Mouse (Mus musculus): ENCODE data around the gene Gm5089.

The Gm5089 gene

DNA sequence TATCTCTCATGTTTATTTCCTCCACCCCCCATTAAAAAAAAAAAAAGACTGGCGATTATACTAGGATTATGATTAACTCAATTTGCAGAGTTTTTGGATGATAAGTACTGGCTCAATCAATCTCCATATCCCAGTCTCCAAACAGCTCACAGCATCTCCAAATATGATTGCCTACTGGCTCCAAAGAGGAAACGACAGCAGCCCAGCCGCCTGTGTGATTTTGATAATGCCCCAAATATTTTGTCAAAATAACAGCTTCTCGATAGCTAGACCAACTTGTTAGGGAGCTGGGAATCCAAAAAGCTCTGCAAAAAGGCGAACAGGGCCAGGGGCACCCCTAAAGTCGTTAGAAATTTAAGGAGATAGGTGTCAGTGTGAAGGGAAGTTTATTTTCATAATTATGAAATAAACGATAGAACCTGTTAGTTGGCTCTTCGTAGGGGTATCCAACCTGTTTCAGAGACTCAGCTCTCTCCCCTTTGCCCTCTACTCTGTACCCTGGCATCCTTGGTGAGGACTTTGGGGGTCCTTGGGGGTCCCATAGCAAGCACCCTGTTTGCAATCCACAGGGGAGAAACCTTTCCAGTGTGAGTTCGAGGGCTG, 27.2 kb upstream of the Gm5089 start:
- DNase-seq (ENCODE audit: low spot score) = no peak

DNA sequence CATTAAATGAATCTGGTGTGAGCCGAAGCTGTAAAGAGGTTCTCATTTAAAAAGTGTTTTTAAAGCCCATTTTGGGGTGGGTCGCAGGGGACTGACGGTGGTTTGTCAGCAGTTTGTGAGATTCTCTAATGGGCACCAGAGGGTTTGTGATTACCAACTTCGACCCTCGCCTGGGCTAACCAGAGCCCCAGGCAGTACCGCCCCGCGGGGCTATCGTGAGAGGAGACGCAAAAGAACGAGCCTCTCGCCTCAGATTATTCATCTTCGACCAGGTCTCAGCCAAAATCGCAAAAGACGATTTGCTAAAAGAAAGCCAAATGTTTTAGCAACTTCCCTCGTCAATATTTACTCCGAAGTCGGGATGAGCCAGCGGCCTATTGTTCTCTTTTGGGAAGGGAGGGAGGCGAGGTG, 26.4 kb upstream of the Gm5089 start:
- no peak for DNase-seq (ENCODE audit: low spot score)

DNA sequence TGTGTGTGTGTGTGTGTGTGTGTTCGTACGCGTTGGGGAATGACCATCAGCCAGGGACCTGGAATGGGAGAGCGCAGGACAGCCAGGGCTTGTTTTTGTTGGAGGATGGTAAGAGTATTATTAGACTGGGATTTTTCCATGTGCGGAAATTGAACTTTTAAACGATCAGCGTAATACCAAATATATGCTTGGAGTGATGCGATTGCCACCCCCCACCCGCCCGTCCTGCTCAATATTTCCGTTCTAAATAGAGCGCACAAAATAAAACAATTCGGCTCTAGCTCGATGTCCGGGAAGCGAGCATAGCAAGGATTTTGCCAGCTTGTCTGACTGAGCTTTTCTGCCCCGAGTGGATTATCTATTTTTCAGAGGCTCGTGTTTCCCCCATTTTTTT, 25.9 kb upstream of the Gm5089 start:
- DNase-seq (ENCODE audit: low spot score) = no peak

DNA sequence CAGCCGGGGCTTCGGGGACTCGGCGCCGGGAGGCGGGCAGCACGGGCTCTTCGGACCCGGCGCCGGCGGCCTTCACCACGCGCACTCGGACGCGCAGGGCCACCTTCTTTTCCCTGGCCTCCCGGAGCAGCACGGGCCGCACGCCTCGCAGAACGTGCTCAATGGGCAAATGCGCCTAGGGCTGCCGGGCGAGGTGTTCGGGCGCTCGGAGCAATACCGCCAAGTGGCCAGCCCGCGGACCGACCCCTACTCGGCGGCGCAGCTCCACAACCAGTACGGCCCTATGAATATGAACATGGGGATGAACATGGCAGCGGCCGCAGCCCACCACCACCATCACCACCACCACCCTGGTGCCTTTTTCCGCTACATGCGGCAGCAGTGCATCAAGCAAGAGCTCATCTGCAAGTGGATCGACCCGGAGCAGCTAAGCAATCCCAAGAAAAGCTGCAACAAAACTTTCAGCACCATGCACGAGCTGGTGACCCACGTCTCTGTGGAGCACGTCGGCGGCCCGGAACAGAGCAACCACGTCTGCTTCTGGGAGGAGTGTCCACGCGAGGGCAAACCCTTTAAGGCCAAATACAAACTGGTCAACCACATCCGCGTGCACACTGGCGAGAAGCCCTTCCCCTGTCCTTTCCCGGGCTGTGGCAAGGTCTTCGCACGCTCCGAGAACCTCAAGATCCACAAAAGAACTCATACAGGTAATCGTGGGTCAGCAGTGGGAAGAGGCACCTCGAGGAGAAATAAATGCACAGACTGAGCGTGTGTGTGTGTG, 25.3 kb upstream of the Gm5089 start:
- peak; percentile 36 for DNase-seq (ENCODE audit: low spot score)

DNA sequence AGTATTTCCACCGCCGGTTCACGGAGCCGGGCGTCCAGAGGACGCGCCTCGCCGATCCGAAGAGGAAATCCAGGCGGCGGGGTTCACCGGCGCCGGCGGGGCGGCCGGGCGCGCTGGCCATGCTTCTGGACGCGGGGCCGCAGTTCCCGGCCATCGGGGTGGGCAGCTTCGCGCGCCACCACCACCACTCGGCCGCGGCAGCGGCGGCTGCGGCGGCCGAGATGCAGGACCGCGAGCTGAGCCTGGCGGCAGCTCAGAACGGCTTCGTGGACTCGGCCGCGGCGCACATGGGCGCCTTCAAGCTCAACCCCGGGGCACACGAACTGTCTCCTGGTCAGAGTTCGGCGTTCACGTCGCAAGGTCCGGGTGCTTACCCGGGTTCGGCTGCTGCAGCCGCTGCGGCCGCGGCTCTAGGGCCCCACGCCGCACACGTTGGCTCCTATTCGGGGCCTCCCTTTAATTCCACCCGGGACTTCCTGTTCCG, 24.7 kb upstream of the Gm5089 start:
- DNase-seq (ENCODE audit: low spot score) = no peak

DNA sequence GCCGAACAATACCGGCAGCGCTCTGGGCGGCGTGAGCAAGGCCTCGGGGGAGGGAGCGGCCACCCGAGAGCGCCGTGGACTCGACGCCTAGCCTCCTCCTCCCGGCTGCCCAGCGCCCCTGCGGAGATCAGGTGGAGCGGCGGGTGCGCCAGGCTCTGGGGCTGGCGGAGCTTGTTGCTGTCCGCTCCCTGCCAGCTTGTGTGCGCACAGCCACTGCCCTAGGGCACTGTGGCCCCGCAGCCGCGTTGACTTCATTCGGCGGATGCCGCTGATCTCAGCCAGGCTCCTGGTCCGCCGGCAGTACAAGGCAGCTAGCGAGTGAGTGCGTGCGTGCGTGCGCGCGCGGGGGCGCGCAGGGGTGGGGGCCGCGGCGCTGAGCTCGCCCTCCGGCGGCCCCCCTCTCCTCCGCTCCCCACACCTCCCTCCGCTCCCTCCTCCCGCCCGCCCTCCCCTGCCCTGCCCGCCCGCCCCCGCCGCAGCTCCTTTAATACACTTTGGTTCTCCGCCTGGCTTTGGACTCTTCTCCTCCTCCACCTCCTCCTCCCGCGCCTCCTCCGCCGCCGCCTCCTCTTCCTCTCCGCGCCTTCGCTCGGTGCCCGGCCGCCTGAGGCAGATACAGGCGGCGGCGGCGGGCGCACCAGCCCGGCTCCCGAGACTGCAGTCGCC, 24.1 kb upstream of the Gm5089 start, which contains the start of gene Zic2:
Gene Zic2, plus strand, starts transcription at position 545 of the 666 bp plus-strand sequence.
- peak; percentile 65 for DNase-seq (ENCODE audit: low spot score)

DNA sequence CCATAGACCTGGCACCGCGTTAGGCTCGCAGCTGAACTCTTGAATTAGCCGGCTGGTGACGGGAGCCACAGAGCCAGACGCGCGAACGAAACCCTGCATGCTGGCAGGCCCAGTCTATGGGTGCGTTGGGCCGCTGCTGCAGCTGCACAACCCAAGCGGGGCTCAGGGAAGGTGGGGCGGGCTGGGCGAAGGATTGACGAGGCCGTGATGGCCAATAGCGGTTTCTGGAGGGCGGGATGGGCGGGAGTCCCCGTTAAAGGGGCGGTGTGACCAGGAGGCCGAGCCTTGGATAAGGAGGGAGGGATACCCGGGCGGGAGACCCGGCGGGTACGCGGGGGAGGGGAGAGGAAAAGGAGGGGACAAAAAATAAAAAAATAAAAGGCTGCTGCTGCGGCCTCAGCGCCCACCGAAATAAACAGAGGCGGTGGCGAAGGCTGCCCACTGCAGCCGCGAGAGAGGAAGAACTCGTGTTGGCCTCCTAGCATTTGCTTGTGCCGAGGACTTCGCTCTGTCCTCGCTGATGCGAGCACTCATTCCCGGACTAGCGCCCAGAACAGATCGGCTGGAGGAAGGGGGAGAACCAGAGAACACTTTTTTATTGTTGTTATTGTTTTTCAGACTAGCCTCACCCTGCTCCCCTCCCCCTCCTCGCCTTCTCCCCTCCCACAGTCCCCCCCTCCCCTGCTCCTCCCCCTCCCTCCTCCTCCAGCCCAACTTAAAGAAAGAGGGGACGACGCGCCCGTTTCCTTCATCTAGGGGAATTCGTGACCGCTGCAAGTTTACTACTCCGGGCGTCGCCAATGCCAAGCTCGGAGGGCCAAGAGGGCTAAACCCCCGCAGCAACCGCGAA, 23.4 kb upstream of the Gm5089 start:
- peak; percentile 81 for DNase-seq (ENCODE audit: low spot score)

DNA sequence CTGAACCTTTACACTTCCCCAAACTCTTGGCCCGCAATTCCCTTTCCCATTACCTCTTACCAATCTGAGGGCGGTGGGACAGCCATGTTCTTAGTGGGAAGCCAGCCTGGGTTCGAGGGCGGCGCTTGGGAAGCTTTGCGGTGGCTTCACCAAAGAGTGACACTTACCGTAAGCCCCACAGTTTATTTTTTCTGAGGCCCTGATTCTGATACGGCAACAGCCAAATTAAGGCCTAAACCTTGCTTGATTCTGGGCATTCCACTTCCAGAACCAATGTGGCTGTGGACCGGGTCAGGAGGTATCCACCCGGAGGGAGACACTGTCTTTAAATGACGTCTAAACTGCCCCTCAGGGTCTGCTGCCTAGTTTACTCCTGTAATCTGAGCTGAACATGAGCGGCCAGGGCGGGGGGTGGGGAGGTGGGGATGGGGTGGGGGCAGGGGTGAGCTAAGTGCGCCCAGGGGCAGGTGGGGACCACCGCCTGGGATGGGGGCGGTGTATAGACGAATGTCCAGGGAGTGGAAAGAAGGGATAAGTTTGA, 22.4 kb upstream of the Gm5089 start:
- no peak for DNase-seq (ENCODE audit: low spot score)

DNA sequence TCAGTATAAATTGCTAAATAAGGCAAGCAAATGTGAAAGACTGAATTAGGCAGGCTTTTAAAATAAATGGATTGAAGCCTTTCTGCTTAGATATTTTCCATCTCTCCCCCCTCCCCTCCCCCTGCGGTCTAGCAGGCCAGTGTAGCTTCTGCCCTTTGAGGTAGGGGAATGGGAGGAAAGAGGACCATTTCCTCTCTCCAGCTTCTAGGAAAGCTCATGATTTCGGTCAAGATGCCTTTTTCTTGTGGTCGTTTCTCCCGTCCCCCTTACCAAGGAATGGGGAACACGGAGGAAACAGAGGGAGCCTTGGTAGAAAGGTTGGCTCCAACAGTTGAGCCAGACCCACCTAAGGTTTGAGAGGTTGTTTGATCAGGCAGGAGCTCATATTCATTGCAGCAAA, 21.7 kb upstream of the Gm5089 start:
- no peak for DNase-seq (ENCODE audit: low spot score)

DNA sequence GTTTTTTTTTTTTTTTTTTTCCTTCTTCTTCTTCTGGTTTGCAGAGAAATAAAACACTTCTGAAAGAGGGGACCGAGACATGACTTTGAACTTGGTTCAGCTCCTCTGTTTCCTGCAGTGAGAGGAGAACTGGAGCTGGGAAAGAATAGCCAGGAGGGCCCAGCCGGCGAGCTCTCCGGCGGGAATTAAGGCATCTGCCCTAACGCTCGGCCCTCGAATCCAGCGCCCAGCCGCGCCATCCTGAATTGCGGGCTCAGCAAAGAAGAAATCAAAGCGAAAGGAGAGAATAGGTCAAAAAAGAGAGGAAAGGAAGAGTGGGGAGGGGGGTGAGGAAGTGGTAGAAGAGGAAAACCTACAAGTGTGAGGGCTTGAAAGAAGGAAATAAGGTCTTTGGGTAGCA, 21.2 kb upstream of the Gm5089 start:
- DNase-seq (ENCODE audit: low spot score) = no peak

DNA sequence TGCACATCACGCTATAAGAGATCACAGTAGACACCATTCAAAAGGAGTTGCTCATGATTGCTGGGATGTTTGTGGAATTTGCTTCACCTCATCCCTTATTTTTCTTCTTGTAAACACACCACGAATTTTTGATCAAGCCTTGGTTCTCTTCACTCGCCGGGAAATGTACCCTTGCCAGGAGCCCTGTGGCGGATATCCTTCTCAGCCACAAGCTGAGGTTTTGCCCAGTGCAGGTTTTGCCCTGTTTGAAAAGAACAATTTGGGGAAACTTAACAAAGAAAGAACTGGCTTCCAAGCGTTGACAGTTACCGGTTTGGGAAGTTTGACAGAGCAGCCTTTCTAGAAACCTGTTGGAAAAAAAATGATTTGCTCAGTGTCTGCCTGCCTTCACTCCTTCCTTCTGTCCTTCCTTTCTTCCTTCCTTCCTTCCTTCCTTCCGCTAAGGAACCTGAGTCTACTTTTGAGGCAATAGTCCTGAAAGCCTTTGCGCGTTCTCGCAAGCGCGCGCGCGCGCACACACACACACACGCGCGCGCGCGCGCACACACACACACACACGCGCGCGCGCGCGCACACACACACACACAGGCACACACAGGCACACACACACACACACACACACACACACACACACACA, 20.7 kb upstream of the Gm5089 start:
- no peak for DNase-seq (ENCODE audit: low spot score)

DNA sequence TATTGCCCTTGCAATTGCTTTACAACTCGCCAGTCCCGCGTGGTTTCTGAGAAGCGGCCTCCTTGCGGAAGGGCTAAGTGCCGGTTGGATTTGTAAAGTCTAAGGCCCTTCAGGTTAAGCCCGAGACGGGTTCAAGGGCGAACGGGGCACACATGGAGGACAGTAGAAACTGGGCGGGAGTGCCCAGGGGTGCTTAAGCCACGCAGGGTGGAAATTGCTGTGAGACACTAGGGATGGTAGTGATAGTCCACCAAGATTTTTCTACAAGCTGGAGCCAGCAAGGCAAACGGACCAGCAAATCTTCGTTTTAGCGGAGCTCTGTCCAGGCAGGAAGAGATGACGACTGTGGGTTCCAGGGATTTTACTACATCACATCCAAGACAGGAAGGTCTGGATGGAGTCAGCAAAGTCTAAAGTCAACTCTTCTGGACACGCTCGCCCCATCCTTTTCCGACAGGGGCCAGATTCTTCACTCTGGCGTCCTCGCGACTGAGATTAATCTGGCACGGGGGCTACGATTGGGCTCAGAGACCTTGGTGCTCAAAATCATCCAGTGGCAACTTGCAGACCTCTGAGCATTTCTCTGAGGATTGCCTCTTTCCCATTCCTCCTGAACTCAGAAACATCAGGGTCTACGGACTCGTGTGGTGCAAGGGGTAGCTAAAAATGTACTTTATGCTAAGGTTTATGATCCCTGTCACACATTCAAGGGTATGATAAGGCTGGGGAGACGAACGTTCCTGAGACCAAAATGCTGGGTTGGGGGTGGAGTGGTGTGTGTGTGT, 18.2 kb upstream of the Gm5089 start:
- no peak for DNase-seq (ENCODE audit: low spot score)

DNA sequence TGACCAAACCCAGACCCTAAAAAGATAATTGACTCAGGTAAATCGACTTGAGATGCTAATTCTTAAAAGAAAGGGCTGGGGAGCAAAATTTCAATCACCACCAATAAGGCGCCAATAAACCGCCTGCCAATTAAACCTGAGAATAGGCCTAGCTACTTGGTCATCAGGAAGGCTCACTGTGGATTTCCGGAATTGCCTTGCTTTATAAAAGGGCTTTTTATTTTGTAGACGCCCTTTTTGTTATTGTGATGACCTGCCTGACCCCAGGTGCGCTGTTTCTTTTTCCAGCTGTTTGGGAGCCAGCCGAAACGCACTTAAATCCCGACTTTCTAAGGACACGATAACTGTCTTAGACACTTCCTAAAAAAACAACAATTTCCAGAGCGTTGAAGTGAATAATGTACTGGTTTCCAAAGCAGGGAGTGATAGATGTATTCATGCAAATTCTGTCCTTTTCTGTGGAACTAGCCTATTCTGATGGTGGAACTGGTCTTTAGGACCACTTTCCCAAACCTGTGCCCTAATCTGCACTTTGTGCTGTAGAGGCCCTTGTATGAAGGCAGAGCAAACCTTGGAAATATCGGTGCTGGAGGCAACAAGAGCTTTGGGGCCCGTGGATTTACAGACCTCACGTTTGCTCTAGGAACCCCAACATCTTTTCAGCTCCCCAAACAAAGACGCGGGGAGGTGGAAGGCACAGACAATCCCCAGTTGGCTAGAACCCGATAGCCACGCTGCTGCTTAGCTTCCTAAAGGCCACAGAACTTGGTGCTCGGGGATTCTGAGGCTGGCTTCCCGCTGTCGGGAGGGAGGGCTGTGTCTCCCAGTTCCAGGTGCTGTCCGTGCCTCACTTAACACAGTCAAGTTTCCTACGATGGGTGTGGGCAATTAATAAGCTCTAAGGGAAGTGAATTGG, 17.3 kb upstream of the Gm5089 start:
- no peak for DNase-seq (ENCODE audit: low spot score)

DNA sequence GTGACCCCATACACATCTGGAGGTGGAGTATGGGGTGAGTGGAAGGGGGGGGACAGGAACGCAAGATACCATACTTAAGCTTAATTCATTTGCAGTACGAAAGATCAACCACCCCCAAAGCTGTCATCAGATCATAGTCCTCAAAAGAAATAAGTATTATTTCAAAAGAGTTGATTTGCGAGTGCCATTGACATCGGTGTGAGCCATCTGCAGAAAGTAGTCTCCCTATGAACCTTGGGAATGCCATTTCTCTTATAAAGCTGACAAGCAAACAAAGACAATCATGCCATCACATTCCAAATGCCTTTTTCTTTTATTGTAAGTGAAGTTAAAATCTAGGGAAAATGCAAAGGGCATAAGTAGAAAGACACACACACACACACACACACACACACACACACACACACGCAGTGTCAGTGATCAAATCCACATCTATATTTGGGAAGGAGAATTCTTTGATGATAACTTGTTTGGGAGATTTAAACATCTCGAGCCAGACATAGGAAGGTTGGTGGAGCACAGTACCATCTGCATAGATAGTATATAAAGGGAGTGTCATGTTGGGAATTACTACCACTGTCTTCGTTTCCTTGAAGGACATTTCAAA, 15.9 kb upstream of the Gm5089 start:
- DNase-seq (ENCODE audit: low spot score) = no peak

DNA sequence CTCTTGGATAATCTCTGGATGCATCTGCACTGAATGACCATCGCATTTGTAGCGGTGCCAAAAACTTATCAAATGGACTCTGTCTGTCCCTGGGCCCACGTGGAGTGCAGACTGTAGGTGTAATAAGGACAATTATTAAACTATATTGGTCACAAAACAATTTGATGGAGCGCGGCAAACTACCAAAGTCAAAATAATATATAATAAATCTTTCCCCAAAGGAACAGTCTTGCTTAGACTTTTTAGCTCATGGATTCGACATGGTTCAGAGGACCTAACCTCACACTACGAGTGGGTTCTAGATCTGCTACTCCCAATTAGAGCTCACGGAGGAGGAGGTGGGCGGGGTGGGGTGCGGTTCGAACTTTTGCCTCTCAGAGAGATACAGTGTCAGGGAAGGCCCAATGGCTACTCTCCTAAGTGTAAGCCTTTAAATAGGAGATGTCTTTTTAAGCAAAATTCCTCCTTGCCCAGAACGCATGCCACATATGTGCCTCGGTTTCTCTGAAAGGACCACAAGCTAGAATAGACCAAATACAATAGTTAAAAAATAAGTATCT, 15.1 kb upstream of the Gm5089 start:
- DNase-seq (ENCODE audit: low spot score) = no peak

DNA sequence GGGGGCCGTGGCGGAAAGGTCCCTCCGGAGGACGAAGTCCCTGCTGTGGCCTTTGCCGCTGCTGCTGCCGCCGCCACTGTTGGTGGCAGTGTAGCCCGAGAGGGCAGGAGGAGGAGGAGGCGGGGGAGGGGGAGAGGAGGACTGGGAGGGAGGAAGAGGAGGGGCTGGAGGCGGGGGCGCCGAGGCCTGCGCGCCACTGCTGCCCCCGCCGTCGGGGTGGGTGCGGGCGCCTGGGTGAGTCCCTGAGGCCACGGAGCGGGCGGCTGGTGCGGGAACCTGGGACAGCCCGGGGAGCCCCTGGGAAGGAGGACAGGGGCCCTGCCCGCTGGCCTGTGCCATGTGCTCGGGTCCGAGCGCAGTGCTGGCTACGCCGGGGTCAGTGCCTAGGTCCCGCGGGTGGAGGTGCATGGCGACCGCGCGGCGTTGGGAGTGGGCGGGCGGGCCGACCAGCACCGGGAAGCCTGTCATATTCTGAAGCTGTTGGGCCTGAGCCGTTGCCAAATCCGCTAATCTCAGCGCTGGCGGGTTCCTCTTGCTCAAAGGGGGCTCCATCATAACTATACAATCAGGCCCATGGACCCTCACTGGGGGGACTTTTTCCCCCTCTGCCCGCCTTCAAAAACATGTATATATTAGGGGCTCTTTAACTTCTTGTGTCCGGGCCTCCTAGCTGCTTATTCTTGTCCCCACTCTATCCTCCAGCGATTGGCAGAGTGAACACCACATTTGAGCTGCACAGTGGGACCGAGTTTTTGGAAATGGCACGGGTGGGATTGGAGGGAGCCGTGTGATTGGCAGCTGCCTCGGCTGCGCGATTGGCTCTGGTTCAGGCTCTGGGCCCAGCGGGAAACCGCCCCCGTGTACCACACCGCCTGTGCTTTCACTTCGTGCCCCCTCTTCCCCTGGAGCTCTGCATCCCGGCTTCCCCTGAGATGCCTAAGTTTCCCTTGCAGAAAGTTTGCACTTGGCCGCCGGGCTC, 14.1 kb upstream of the Gm5089 start, which contains the start of gene Zic5:
Gene Zic5, minus strand, starts transcription at position 915 of the 979 bp plus-strand sequence.
- peak; percentile 77 for DNase-seq (ENCODE audit: low spot score)

DNA sequence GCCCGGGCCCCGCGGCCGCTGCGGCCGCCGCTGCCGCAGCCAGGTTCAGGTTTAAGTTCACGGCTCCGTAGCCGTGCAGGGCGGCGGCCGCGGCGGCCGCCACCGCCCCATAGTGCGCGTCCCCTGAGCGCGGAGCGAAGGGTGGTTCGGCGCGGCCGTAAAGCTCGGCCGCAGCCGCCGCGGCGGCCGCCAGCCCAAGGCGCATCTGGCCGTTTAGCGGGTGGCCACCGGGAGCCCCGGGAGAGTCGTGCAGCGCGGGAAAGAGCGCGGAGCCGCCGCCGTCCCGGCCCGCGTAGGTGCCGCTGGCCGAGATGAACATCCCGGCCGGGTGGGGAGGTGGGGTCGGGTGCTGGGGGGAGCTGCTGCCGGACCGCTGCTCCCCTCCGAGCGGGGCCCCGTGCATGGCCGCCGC, 13.4 kb upstream of the Gm5089 start:
- DNase-seq (ENCODE audit: low spot score) = no peak

Data from yolk sac, embryonic 10.5 days (tissue).